Mouse (Mus musculus) embryonic facial prominence, embryonic 11.5 days (tissue): ENCODE data around the gene Dlg1. TPM values are rescaled to one million over a fixed set of nuclear protein-coding genes. Genes with fewer than 3 reads are reported as not detected.
A peak's percentile ranks its signal among the peaks of the same experiment; 100 is the strongest.

Source experiments
- ATAC-seq: fragments of 200-750 bp; cut with Nextera tagmentation; replicated peaks from 2 replicates; pipeline ENCODE4 v1.8.0; 2017; ENCODE audit warnings: low read depth; ENCODE audit not compliant: insufficient number of reproducible peaks, low FRiP score, low TSS enrichment
- DNase-seq: peaks from one replicate; pipeline ENCODE4 v3.0.0-alpha.2; 2015; ENCODE audit warnings: low spot score
- H3K27ac ChIP-seq: fragments of 300-500 bp; sonication (generic); replicated peaks from 2 replicates; pipeline ENCODE4 v1.5.1; 2014; ENCODE audit warnings: mild to moderate bottlenecking, low read depth, low read length, control low read depth
- H3K27me3 ChIP-seq: fragments of 300-500 bp; sonication (generic); 2 replicates; pipeline ENCODE4 v1.6.1; 2014; ENCODE audit warnings: mild to moderate bottlenecking, low read length, moderate library complexity, mixed read lengths; ENCODE audit not compliant: control insufficient read depth, insufficient read depth
- H3K36me3 ChIP-seq: fragments of 300-500 bp; sonication (generic); replicated peaks from 2 replicates; pipeline ENCODE4 v1.6.1; 2014; ENCODE audit warnings: low read depth, mild to moderate bottlenecking, low read length, moderate library complexity, mixed read lengths; ENCODE audit not compliant: control insufficient read depth, insufficient read depth
- H3K4me1 ChIP-seq: fragments of 300-500 bp; sonication (generic); 2 replicates; pipeline ENCODE4 v1.6.1; 2014; ENCODE audit warnings: low read length, mixed read lengths; ENCODE audit not compliant: control insufficient read depth, insufficient read depth
- H3K4me2 ChIP-seq: fragments of 300-500 bp; sonication (generic); 2 replicates; pipeline ENCODE4 v1.6.1; 2014; ENCODE audit warnings: low read depth, mild to moderate bottlenecking, control low read depth, low read length, moderate library complexity
- H3K4me3 ChIP-seq: fragments of 300-500 bp; sonication (generic); 2 replicates; pipeline ENCODE4 v1.5.1; 2014; ENCODE audit warnings: low read depth, low read length, control low read depth
- H3K9ac ChIP-seq: fragments of 300-500 bp; sonication (generic); replicated peaks from 2 replicates; pipeline ENCODE4 v1.6.1; 2014; ENCODE audit warnings: mild to moderate bottlenecking, control low read depth, low read length
- H3K9me3 ChIP-seq: fragments of 300-500 bp; sonication (generic); replicated peaks from 2 replicates; pipeline ENCODE4 v1.6.1; 2016; ENCODE audit warnings: mild to moderate bottlenecking, low read length, inconsistent platforms, mixed read lengths; ENCODE audit not compliant: control insufficient read depth
- WGBS: fragments of 180-500 bp; shearing (Covaris S2); extraction: QIAGEN DNeasy Blood & Tissue Kit; methylation state at CpG from one replicate; pipeline ENCODE4 v1.1.7; 2014; 5-methylcytosine and 5-hydroxymethylcytosine counted together
- polyA plus RNA-seq: library from polyadenylated mRNA; unstranded; fragments of >200 nt; fragmentation: Nextera tagmentation; extraction: Ambion mirVana; gene quantifications from 2 replicates; pipeline ENCODE4 v1.2.1, GENCODE M21; 2014

The Dlg1 gene
- polyA plus RNA-seq, 1 experiment from 2014 or later = 31.1 TPM

DNA sequence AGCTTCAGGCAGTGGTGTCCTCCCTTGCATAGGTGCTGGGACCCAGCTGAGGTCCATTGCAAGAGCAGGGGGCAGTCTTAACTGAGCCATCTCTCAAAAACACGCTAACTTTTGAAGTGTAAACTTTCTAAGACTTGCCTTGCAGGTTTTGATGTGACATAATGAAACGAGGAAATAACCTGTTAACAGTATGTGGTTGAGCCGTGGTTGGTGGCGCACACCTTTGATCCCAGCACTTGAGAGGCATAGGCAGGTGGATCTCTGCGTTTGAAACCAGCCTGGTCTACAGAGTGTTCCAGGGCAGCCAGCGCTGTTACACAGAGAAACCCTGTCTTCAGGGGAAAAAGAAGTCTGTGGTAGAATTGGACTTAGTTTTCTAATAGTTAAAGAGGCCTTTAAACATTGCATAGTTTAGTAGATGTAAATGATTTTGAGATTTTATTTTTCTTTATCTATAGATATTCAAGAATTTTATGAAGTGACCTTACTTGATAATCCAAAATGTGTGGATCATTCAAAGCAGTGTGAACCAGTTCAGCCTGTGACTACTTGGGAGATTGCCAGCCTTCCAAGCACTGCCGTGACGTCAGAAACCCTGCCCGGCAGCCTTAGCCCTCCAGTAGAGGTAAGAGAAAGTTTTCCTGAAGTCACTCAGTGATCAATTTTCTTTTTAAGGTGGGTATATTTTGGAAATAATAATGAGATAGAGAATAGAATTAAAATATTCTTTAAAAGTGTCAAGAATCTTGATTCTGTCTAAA lies 20.6 kb downstream of the Dlg1 start:
- Histone ChIP-seq H3K4me1 (no peaks in the 10 kb centered on the region), H3K9ac (no peak overlapping the region), H3K36me3 (no peaks in the 10 kb centered on the region), H3K9me3 (no peaks in the 10 kb centered on the region), H3K27me3 (no peaks in the 10 kb centered on the region), H3K4me3 (no peak overlapping the region), H3K27ac (no peak overlapping the region), H3K4me2 (no peak overlapping the region)
- 88% methylated on average over 9 of the region's 9 CpGs for WGBS
- no peak for DNase-seq
- ATAC-seq = no peak

DNA sequence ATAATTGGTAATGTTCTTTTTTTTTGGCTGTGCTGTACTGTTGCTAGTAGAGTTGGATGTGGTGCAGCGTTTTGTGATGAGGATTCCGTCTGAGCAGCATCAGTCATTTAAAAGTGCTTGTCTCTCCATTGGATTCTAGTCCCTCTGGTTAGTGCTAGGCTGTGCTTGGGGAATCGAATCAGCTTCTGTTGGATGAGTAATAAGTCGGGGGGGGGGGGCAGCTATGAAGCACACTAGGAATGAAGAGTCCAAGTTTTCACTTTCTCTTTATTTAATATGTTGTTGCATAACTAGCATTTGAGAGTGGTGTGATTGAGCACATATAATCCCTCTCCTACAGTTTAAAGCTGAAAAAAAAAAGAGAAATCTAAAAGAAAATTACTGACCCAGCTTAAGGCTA lies 21.5 kb downstream of the Dlg1 start:
- Histone ChIP-seq H3K36me3 (no peaks in the 10 kb centered on the region), H3K4me2 (no peak overlapping the region), H3K4me3 (no peak overlapping the region), H3K27ac (no peak overlapping the region), H3K27me3 (no peaks in the 10 kb centered on the region), H3K9me3 (no peaks in the 10 kb centered on the region), H3K9ac (no peak overlapping the region), H3K4me1 (no peaks in the 10 kb centered on the region)
- DNase-seq = no peak
- no peak for ATAC-seq
- 90% methylated on average over 4 of the region's 4 CpGs for WGBS

DNA sequence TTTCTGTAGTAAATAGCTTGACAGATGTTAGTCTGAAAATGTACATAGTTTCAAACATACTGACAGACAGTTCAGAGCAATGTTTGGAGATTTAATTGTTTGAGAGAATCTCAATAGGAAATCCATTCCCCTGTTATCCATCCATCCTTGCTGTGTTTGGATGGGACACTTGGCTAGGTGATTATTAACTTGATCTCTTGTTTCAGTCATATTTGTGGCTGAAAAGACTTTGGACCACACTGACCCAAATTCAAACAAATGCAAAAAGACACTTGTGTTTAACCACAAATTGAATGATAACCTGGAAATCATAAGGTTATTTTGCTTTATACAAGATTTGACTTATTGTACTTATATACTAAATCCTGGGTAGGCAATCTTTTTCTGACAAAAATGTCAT lies 24.5 kb downstream of the Dlg1 start:
- ATAC-seq (no peak), DNase-seq (no peak)
- H3K4me3 ChIP-seq = no peak overlapping the region
- H3K4me2 ChIP-seq = no peak overlapping the region
- H3K27ac ChIP-seq = no peak overlapping the region
- no peak overlapping the region for H3K9ac ChIP-seq
- H3K36me3 ChIP-seq = no peaks in the 10 kb centered on the region
- H3K4me1 ChIP-seq = no peaks in the 10 kb centered on the region
- no peaks in the 10 kb centered on the region for H3K9me3 ChIP-seq
- no peaks in the 10 kb centered on the region for H3K27me3 ChIP-seq

DNA sequence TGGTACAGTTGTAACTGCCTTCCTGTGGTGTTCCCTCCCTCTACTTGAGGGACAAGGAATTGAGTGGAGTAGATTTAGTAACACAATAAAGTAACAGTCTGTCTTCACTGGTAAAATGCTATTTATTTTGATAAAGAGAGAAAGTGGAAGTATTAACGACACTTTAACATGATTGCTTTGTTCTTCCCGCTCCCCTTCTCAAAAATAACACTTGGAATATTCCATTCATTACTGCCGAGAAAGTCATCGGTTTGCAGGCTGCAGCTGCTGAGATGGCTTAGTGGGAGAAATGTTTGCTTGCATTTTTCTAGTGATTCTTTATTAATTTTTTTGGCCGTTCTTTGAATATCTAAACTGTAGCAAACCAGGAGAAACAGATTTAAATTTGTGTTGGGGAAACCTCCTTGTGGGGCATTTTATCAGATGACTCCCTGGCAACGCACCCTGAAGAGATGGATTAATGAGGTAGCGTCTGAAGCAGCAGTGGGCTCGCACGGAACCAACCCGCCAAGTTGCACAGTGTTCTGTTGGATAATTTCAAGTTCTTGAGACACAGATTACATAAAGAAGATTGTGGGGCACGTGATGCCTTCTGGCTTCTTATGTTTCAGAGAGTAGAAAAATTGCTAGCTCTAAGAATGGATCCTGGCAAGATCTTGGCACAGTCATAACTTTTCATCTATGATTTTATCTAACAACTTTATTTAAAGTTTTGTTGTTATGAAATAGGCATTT lies 32.2 kb downstream of the Dlg1 start:
- no peak for ATAC-seq
- Histone ChIP-seq H3K9ac (no peak overlapping the region; the same call in 1 of the 2 replicates), H3K36me3 (no peaks in the 10 kb centered on the region), H3K4me1 (no peaks in the 10 kb centered on the region), H3K4me3 (no peak overlapping the region), H3K4me2 (no peak overlapping the region), H3K9me3 (no peaks in the 10 kb centered on the region), H3K27ac (no peak overlapping the region), H3K27me3 (no peaks in the 10 kb centered on the region)
- 76% methylated on average over 11 of the region's 11 CpGs for WGBS
- no peak for DNase-seq

DNA sequence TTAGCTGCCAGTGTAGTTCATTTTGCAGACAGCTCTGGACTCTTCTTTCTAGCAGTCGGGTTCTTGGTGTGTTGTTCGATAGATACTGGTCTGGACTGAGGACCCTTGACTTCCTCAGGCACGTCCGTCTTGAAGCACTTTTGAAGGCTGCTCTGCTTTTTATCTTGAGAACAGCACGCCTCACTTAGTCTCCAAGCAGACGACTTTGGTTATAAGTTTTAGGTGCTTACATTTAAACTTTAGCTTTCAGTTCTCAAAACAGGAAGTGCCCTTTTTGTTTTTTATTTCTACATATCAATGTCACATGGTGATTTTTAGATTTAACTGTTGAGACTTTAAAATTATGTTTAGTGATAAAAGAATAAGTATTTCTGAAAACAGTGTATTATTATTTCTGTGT lies 33.1 kb downstream of the Dlg1 start:
- Histone ChIP-seq H3K4me1 (no peaks in the 10 kb centered on the region), H3K36me3 (no peaks in the 10 kb centered on the region), H3K27me3 (no peaks in the 10 kb centered on the region), H3K4me3 (no peak overlapping the region), H3K27ac (no peak overlapping the region), H3K9ac (no peak overlapping the region), H3K9me3 (no peaks in the 10 kb centered on the region), H3K4me2 (no peak overlapping the region)
- ATAC-seq (no peak), DNase-seq (no peak)
- 56% methylated on average over 6 of the region's 6 CpGs for WGBS

DNA sequence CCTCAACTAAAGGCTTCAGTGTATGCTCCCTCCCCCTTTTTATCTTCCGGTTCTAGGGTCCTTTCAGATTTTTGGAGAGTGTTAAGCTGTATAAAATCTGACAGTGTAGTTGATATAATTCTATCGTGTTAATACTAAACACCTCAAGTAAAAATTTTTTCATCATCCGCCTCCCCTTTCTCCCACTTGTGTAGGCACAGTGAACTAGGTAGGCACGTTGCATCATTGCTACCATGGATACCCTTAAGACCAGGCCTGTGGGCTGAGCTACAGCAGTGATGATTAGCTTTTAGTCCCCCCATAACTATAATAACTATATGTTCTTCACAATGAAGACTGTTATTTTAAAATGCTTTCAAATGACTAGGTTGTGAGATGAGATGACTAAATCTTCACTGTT lies 34.1 kb downstream of the Dlg1 start:
- H3K36me3 ChIP-seq = no peaks in the 10 kb centered on the region
- 92% methylated on average over 4 of the region's 4 CpGs for WGBS

DNA sequence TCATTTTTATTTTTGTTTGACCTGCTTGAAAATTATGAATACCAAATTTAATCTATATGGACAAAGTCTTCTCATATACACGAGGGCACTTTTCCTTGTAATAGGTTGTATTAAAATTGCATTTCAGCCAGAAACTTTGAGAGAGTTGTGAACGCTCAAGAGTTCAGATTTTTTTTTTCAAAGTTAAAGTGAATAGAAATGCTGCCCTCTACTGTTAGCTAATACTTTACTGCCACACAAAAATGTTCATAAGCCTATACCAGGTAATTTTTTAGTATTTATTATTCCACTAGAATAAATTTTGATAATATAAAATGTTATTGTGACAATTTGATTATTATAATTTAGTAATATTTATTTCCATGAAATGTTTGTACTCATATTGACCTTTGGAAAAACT lies 42.0 kb downstream of the Dlg1 start:
- 36% methylated on average over 2 of the region's 2 CpGs for WGBS
- H3K4me3 ChIP-seq = no peak overlapping the region
- DNase-seq = peak; percentile 73
- H3K27me3 ChIP-seq = no peaks in the 10 kb centered on the region
- no peak for ATAC-seq
- H3K9ac ChIP-seq = no peak overlapping the region
- no peaks in the 10 kb centered on the region for H3K36me3 ChIP-seq
- no peaks in the 10 kb centered on the region for H3K4me1 ChIP-seq
- H3K27ac ChIP-seq = no peak overlapping the region
- no peaks in the 10 kb centered on the region for H3K9me3 ChIP-seq
- H3K4me2 ChIP-seq = no peak overlapping the region

More for the DNA sequence above, 34.1 kb downstream of the Dlg1 start:
- Histone ChIP-seq H3K9me3 (no peaks in the 10 kb centered on the region), H3K27me3 (no peaks in the 10 kb centered on the region), H3K4me1 (no peaks in the 10 kb centered on the region), H3K4me2 (no peak overlapping the region), H3K9ac (no peak overlapping the region), H3K27ac (no peak overlapping the region), H3K4me3 (no peak overlapping the region)
- no peak for ATAC-seq
- no peak for DNase-seq

DNA sequence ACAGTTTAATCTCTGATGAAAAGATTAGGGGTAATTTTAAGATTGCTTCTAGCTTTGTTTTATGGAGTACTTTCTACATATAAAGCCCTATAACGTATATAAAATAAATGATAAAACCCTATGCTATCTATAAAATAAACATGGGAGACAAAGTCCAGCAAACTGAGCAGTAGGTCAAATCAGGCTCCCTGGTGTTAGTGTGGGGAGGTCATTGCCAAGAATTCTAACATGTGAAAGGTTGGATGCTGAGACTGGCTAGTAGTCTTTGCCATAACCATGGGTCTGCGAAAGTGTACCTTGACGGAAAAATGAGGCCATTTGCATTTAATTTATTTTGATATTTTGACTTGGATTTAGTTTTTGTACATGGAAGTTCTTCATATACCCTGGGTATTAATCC lies 42.7 kb downstream of the Dlg1 start:
- WGBS = 92% methylated on average over 3 of the region's 3 CpGs

More for the DNA sequence above, 42.7 kb downstream of the Dlg1 start:
- H3K9me3 ChIP-seq = no peaks in the 10 kb centered on the region
- ATAC-seq = no peak
- H3K4me3 ChIP-seq = no peak overlapping the region
- no peaks in the 10 kb centered on the region for H3K27me3 ChIP-seq
- H3K27ac ChIP-seq = no peak overlapping the region
- DNase-seq = no peak
- H3K4me1 ChIP-seq = no peaks in the 10 kb centered on the region
- no peak overlapping the region for H3K9ac ChIP-seq
- no peaks in the 10 kb centered on the region for H3K36me3 ChIP-seq
- H3K4me2 ChIP-seq = no peak overlapping the region
